Mouse (Mus musculus) T-helper 1 cell (primary cell): ENCODE measurements at regions not wholly inside any gene's neighbourhood (a gene's known extent, or its start where the extent isn't known, plus 50 kb on each side); places are given as distances from the start of the nearest gene placed in this dataset.

ENCODE experiments used
- in situ Hi-C: fragments of 300-600 bp; cut with MboI, MseI; formaldehyde crosslinking; loops from one replicate; pipeline ENCODE4 v1.15.1; 2025; ENCODE audit warnings: high pct_unique_total_duplicates

DNA sequence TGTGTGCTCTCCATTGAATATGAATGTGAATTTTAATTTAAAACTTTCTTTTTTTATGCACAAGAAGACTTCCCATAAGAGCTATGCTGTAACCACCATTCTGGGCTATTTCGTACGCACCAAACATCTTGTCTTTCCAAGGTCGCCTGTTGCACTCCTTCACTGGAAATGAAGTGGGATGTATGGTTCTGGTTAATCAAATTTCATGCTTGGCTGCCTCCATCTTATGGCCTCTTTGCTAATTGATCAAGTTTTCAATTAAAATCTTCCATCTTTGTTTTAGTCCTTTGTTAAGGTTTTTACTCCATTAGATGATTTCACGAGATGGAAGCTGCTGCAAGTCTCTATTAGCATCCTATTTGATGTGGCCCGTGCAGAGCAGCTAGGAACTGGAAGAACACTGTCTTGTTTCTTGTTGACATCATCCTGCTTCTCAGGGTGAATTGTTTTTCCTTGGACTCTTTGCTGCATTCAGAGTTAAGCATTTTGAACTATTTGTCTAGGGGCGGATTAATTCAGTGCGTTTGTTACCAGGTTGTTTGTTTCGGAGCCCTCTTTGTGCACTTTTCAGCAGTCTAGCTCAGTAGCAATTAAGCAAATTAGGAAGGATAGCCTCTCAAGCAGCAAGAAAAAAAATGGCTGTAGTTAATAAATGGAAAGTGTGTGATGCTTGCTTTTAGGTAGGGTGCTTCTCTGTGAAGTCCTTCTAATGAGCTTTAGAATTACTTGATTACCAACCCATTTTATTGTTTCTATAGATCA is 147.4 kb upstream of the Alcam start:
- in situ Hi-C loops = no loop called here

DNA sequence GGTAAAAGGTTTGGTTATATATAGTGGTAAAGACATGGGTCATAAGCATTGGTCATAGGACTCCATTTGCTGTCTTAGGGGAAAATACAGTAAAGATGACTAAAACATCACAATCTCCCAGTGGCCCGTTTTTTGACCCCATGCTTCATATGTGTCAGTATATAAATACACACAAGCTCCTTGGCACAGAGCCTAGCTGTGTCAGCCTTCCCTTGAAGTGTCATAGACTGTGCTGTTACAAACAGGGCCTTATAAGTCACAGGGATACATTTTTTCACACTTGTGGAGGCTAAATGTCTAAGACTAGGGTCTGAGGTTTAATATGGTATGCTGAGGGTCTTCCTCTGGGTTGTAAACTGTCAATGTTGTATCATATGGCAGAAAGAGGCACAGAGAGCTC is 144.4 kb upstream of the Alcam start:
- in situ Hi-C loops = no loop called here

DNA sequence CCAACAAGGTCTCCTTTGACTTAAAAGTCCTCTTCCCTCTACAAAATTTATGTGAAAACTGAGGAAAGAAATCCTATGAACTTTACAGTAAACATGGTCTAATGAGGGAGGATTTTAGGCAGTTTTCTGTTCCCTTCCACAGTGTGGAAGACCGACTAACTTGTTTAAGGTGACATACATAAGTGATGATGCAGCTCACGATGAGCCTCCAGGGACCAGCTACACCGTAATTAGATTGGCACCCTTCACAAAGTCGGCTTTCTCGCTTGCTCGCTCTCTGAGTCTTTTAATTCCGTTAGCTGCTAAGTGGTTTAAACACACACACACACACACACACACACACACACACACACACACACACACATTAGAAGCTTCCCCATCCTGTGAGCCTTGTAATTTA is 143.3 kb upstream of the Alcam start:
- in situ Hi-C loops = no loop called here

DNA sequence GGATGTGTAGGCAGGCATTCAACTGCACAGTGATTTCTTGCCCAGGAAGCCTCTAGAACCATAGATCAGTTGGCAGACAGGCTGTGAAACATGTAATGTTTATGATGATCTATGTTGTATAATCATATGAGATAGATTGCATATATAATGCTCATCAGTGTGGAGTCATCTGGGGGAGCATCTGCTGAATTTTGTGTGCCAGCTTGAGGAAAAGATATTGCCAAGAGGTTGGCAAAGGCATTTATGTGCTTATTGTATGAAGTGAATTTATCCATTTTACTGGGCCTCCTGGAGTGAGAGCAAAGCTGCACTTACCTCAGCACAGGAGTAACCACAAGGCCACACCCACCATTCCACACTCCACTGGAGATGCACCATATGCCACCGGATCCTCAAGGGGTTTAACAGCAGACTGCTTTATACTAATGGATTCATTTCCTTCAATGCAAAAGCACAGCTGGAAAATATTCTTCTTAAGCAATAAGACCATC is 134.5 kb upstream of the Alcam start:
- in situ Hi-C loops = no loop called here

DNA sequence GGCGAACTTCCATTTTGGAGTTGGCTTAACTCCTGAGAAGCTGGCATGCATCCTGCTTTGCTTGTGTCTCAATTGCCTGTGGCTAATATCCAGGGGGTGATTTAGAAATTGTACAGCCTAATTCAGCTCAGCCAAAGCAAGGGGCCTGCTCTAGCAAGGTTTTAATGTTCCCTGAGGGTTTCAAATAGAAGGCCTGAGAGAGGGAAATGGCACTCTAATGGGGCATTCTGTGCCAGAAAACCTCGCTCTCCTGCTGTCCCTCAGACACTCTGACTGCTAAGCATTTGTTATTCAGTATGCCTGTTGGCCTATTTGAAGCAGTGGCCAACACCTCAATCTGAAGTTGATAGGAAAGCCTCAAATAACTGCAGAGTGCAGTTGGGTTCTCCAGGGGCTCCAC is 115.2 kb upstream of the Alcam start:
- in situ Hi-C loops = loop anchor here (25.0 kb wide), 1 partner anchor 1282 kb away; no protein-coding TSS in a partner anchor

DNA sequence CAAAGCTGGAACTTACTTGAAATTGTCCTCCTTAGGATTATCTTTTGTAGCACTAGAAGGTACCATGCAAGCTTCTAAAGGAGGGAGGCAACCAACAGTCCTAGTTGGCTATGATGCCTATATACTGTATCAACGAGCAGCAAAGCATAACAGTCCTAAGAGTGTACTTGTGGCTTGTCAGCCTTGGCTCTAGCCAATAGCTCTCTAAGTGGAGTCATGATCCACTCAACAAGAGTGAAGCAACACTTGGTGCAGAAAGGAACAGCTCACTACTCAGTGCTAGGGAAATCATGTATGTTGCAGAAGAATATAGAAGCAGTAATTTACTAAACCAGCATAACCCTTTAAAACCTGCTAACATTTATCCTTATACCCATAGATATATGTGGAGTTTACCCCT is 82.4 kb upstream of the Alcam start:
- in situ Hi-C loops = no loop called here

DNA sequence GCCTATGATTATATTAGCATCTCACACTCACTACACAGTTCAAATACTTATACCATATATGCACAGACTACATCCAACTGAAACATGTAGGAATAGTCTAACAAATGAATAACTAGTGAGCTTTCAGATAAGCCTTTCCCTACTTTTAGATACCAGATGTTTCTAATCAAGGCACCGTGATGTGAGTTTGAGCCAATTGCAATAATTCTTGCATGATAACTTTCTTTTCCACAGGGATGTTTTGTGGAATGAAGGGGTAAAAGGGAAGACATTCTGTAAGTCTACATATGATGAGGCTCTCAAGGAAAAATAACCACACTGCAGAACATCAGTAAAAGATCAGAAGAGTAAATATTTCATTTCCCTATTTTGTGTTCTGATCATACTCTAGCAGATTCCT is 80.7 kb upstream of the Alcam start:
- in situ Hi-C loops = no loop called here

DNA sequence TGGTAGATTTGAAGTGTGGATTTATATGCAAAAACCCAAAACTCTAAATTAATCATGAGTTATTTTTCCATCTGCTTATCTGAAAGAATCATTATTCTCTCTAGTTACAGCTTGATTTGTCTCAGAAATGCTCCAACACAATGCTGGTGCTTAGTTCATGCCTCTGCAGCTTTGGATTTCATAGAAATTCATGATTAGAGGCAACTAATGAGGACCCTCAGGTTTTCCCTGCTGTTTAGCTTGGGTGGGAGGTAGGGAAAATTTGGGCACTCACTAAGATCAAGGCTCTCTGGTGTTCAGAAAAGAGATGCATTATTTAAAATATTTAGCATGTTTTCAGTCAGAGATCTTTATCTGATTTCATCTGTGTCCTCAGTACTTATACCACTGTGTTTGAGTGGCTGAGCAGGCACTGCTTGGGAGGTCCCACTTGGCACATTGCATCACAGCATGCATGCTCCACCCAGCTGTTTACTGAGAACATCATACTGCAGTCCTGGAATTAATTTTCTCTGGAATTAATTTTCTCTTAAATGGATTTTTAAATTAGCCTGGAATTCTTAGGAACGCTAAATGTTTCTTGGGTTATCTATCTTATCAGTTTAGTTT is 78.7 kb upstream of the Alcam start:
- in situ Hi-C loops = no loop called here

DNA sequence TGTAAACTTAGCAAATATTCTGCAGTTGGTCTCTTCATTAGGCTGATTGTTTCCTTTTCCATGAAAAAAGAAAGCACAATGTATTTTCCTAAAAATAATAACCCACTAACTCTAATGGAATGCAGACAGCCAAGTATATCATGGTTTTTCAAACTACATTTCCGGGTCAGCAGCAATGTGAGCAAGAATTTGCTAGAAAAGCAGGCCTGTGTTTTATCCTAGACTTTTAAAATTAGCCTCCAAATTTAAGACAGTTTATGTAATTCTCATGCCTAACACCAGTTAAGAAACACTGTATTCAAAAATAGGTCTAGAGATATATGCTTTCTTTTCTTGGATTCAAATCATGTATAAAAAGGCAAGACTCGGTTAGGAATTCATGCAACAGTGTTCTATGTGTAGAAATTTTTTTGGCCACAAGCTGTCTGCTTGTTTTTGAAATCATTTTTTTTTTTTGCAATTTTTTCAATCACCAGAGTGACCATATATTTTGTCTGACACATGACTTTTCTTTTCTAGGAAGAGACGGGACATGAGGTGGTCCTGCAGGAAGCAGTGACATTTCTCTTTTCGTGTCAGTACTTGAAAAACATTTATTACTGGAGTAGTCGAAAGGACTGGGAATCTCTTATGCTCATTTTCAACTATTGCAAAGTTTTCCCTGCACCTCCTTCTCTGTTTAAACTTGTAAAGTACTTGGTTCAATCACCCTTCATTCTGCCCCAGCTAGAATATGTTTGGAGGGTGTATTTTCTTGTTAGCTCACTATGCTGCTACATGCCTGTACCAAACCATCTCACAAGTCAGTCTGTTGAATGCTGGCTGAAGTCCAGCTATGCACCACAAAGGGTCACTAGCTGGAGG is 59.9 kb upstream of the Alcam start:
- in situ Hi-C loops = no loop called here

DNA sequence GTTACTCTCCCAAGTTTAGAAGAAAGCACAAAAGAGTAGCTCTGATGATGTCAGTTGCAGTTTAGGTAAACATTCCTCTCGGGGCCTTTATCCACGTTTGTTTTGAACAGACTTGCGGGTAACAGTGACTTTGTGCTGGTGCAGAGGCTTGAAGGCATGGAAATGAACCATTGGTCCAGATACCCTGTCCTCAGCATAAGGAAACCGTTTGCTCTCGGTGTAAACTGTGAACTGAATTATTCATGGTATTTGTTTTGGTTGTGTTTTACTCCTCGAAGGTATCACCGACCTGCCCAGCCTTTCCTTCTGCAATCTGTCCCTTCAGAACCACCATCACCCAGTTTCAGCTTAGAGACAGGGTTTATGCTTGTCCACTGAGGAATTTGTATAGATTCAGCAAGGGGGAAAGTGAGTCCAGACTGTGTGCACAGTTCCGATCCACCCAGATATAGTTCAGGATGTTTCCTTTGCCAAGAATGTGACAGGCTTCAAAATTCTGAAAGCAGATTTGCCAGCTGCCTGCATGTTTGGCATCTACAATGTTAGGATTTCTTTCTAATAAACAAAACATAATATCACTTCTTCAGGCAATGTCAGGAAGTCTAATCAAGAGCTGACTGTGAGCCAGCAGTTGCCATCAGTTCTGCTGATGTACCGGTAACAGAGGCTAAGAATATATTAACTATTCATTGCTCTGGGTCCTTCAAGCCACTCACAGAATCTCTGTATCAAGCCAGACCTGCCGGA is 54.9 kb upstream of the Alcam start:
- in situ Hi-C loops = no loop called here
